Mouse (Mus musculus): ENCODE results near the gene Hist1h3f.

Gene Hist1h3f

GRCm38 (mm10) chr13:23543965-23544786 is at the start of gene Hist1h3f:
Hist1h3f (plus strand) TSS chr13:23544052.
- DNase-seq (ENCODE audit: extremely low read depth, low read depth, low spot score), result no peak

- no peak for DNase-seq (ENCODE audit: extremely low read depth, low read depth, low spot score)
Measured at GRCm38 (mm10) chr13:23495526-23495925, 48.3 kb upstream of the Hist1h3f start.

- DNase-seq (ENCODE audit: extremely low read depth, low read depth, low spot score), result no peak
Measured at GRCm38 (mm10) chr13:23497656-23498321, 46.1 kb upstream of the Hist1h3f start.

GRCm38 (mm10) chr13:23498653-23499052 is 45.2 kb upstream of the Hist1h3f start:
- DNase-seq (ENCODE audit: extremely low read depth, low read depth, low spot score), result no peak

GRCm38 (mm10) chr13:23499943-23500342 is 43.9 kb upstream of the Hist1h3f start:
- no peak for DNase-seq (ENCODE audit: extremely low read depth, low read depth, low spot score)

- no peak for DNase-seq (ENCODE audit: extremely low read depth, low read depth, low spot score)
Measured at GRCm38 (mm10) chr13:23500424-23501200, 43.2 kb upstream of the Hist1h3f start.

GRCm38 (mm10) chr13:23501511-23501910 is 42.3 kb upstream of the Hist1h3f start:
- no peak for DNase-seq (ENCODE audit: extremely low read depth, low read depth, low spot score)

GRCm38 (mm10) chr13:23502031-23502567 is 41.8 kb upstream of the Hist1h3f start:
- no peak for DNase-seq (ENCODE audit: extremely low read depth, low read depth, low spot score)

GRCm38 (mm10) chr13:23502916-23503315 is 40.9 kb upstream of the Hist1h3f start:
- no peak for DNase-seq (ENCODE audit: extremely low read depth, low read depth, low spot score)

GRCm38 (mm10) chr13:23503797-23504196 is 40.1 kb upstream of the Hist1h3f start:
- no peak for DNase-seq (ENCODE audit: extremely low read depth, low read depth, low spot score)

GRCm38 (mm10) chr13:23505662-23506345 is 38.0 kb upstream of the Hist1h3f start:
- no peak for DNase-seq (ENCODE audit: extremely low read depth, low read depth, low spot score)

- DNase-seq (ENCODE audit: extremely low read depth, low read depth, low spot score), result no peak
Measured at GRCm38 (mm10) chr13:23506351-23506750, 37.5 kb upstream of the Hist1h3f start.

GRCm38 (mm10) chr13:23506819-23507515 is 36.9 kb upstream of the Hist1h3f start:
- no peak for DNase-seq (ENCODE audit: extremely low read depth, low read depth, low spot score)

GRCm38 (mm10) chr13:23510127-23510526 is 33.7 kb upstream of the Hist1h3f start:
- no peak for DNase-seq (ENCODE audit: extremely low read depth, low read depth, low spot score)

- no peak for DNase-seq (ENCODE audit: extremely low read depth, low read depth, low spot score)
Measured at GRCm38 (mm10) chr13:23513517-23513916, 30.3 kb upstream of the Hist1h3f start.

- no peak for DNase-seq (ENCODE audit: extremely low read depth, low read depth, low spot score)
Measured at GRCm38 (mm10) chr13:23515281-23515680, 28.6 kb upstream of the Hist1h3f start.

- DNase-seq (ENCODE audit: extremely low read depth, low read depth, low spot score), result no peak
Measured at GRCm38 (mm10) chr13:23515826-23516620, 27.8 kb upstream of the Hist1h3f start.

GRCm38 (mm10) chr13:23516822-23517602 is 26.8 kb upstream of the Hist1h3f start:
- DNase-seq (ENCODE audit: extremely low read depth, low read depth, low spot score), result no peak
